Mouse (Mus musculus) bone marrow, adult 2 months (tissue): ENCODE data around the gene Pnpla5.

Experiments used
- CTCF ChIP-seq: fragments of 200-500 bp; IDR thresholded peaks from 2 replicates; pipeline ENCODE4 v1.5.1; 2011; ENCODE audit warnings: low read length, control low read depth; ENCODE audit not compliant: control insufficient read depth, insufficient read depth
- POLR2A ChIP-seq: fragments of 200-500 bp; IDR thresholded peaks from 2 replicates; pipeline ENCODE4 v1.6.1; 2011; ENCODE audit warnings: low read depth, mild to moderate bottlenecking, control low read depth, low read length, borderline replicate concordance; ENCODE audit not compliant: control insufficient read depth

DNA sequence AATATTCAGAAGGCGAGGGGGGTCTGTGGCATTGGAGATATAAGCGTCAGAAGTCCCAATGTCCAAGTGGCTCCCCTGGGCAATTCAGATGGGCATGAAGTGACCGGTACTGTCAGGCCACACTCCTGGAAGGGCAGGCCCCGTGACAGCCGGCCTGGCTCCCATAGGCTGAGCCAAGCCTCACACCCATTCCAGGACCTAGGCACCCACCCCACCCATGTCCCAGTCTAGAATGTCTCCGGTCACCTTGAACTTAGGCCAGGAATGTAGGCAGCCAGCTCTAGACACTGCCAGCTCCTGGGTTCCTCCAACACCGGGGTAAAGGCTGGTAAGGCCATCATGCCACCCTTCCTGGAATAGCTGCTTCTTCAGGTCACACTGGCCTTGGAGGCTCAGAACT is 9.0 kb upstream of the Pnpla5 start:
- TF ChIP-seq CTCF, result no peak
- TF ChIP-seq POLR2A, result no peak
